Mouse (Mus musculus) heart, postnatal 4 days (tissue): ENCODE data around the gene Sim2. TPM values are rescaled to one million over a fixed set of nuclear protein-coding genes. Genes with fewer than 3 reads are reported as not detected.

Source experiments
- DNase-seq: peaks from one replicate; pipeline ENCODE4 v3.0.0; 2021
- total RNA-seq, 2 experiments: library from RNA; stranded (reverse); gene quantifications; 2 replicates each; pipeline ENCODE4 v1.2.3; 2021

The Sim2 gene
- total RNA-seq, 2 experiments from 2014 or later, result not detected

- no peak for DNase-seq
Measured at GRCm38 (mm10) chr16:94097724-94098455, 13.2 kb downstream of the Sim2 start.

- no peak for DNase-seq
Measured at GRCm38 (mm10) chr16:94113160-94113559, 28.4 kb downstream of the Sim2 start.

GRCm38 (mm10) chr16:94114693-94115092, 30.0 kb downstream of the Sim2 start:
- no peak for DNase-seq

GRCm38 (mm10) chr16:94117333-94117732, 32.6 kb downstream of the Sim2 start:
- peak; percentile 36 for DNase-seq

GRCm38 (mm10) chr16:94118394-94118793, 33.7 kb downstream of the Sim2 start:
- no peak for DNase-seq

GRCm38 (mm10) chr16:94122347-94122746, 37.6 kb downstream of the Sim2 start:
- DNase-seq, result no peak

- DNase-seq, result peak; percentile 75
Measured at GRCm38 (mm10) chr16:94123247-94123646, 38.5 kb downstream of the Sim2 start.

- DNase-seq, result no peak
Measured at GRCm38 (mm10) chr16:94125172-94125981, 40.6 kb downstream of the Sim2 start.

- DNase-seq, result no peak
Measured at GRCm38 (mm10) chr16:94126200-94126599, 41.5 kb downstream of the Sim2 start.

GRCm38 (mm10) chr16:94128236-94128835, 43.6 kb downstream of the Sim2 start:
- no peak for DNase-seq

GRCm38 (mm10) chr16:94134218-94134617, 49.5 kb downstream of the Sim2 start:
- no peak for DNase-seq

GRCm38 (mm10) chr16:94140746-94141145, 56.0 kb downstream of the Sim2 start:
- DNase-seq, result no peak

GRCm38 (mm10) chr16:94143325-94143724, 58.6 kb downstream of the Sim2 start:
- DNase-seq, result no peak

GRCm38 (mm10) chr16:94148139-94148538, 63.4 kb downstream of the Sim2 start:
- no peak for DNase-seq

GRCm38 (mm10) chr16:94150125-94151103, 65.7 kb downstream of the Sim2 start:
- DNase-seq, result no peak

- DNase-seq, result peak; percentile 37
Measured at GRCm38 (mm10) chr16:94155041-94155653, 70.4 kb downstream of the Sim2 start.

GRCm38 (mm10) chr16:94157819-94158218, 73.1 kb downstream of the Sim2 start:
- no peak for DNase-seq

- DNase-seq, result no peak
Measured at GRCm38 (mm10) chr16:94162000-94162399, 77.3 kb downstream of the Sim2 start.

- DNase-seq, result no peak
Measured at GRCm38 (mm10) chr16:94163051-94163450, 78.3 kb downstream of the Sim2 start.

GRCm38 (mm10) chr16:94164236-94164635, 79.5 kb downstream of the Sim2 start:
- DNase-seq, result no peak

- no peak for DNase-seq
Measured at GRCm38 (mm10) chr16:94164978-94165377, 80.2 kb downstream of the Sim2 start.
